Mouse (Mus musculus) limb, embryonic 13.5 days (tissue): ENCODE results near the gene Traf3. TPM values are rescaled to one million over a fixed set of nuclear protein-coding genes. Genes with fewer than 3 reads are reported as not detected.

Experiments used
- ATAC-seq: fragments of 200-750 bp; cut with Nextera tagmentation; 2 replicates; pipeline ENCODE4 v1.8.0; 2017; ENCODE audit warnings: low read depth, moderate number of reproducible peaks, moderate TSS enrichment; ENCODE audit not compliant: low FRiP score
- H3K27ac ChIP-seq: fragments of 300-500 bp; sonication (generic); 2 replicates; pipeline ENCODE4 v1.5.1; 2015; ENCODE audit warnings: inconsistent platforms, mild to moderate bottlenecking, moderate library complexity
- H3K27me3 ChIP-seq: fragments of 300-500 bp; sonication (generic); 2 replicates; pipeline ENCODE4 v1.6.1; 2015; ENCODE audit warnings: mild to moderate bottlenecking, inconsistent platforms
- H3K36me3 ChIP-seq: fragments of 300-500 bp; sonication (generic); 2 replicates; pipeline ENCODE4 v1.6.1; 2015; ENCODE audit warnings: inconsistent platforms, mild to moderate bottlenecking, moderate library complexity
- H3K4me1 ChIP-seq: fragments of 300-500 bp; sonication (generic); 2 replicates; pipeline ENCODE4 v1.6.1; 2015; ENCODE audit warnings: inconsistent platforms
- H3K4me2 ChIP-seq: fragments of 300-500 bp; sonication (generic); replicated peaks from 2 replicates; pipeline ENCODE4 v1.6.1; 2015; ENCODE audit warnings: inconsistent platforms, mild to moderate bottlenecking, moderate library complexity
- H3K4me3 ChIP-seq: fragments of 300-500 bp; sonication (generic); 2 replicates; pipeline ENCODE4 v1.5.1; 2015; ENCODE audit warnings: moderate library complexity, mild to moderate bottlenecking, inconsistent platforms
- H3K9ac ChIP-seq: fragments of 300-500 bp; sonication (generic); 2 replicates; pipeline ENCODE4 v1.6.1; 2015; ENCODE audit warnings: mild to moderate bottlenecking, inconsistent platforms
- H3K9me3 ChIP-seq: fragments of 300-500 bp; sonication (generic); 2 replicates; pipeline ENCODE4 v1.6.1; 2016; ENCODE audit warnings: inconsistent platforms
- WGBS: fragments of 180-500 bp; shearing (Covaris S2); methylation state at CpG from one replicate; pipeline ENCODE4 v1.1.7; 2015; 5-methylcytosine and 5-hydroxymethylcytosine counted together
- polyA plus RNA-seq: library from polyadenylated mRNA; unstranded; fragments of >200 nt; fragmentation: Nextera tagmentation; extraction: Ambion mirVana; gene quantifications from 2 replicates; pipeline ENCODE4 v1.2.1, GENCODE M21; 2015

Traf3 gene
- polyA plus RNA-seq, 1 experiment from 2014 or later = 11.2 TPM

GRCm38 (mm10) chr12:111182378-111182777, 16.2 kb downstream of the Traf3 start:
- no peak for ATAC-seq
- Histone ChIP-seq H3K27me3 (no peaks in the 10 kb centered on the region), H3K36me3 (no peaks in the 10 kb centered on the region)

GRCm38 (mm10) chr12:111184476-111184875, 18.3 kb downstream of the Traf3 start, which contains the start of gene 4930595D18Rik:
4930595D18Rik (minus strand) TSS chr12:111184491.
- no peak within 1 kb of the TSS for H3K27ac ChIP-seq
- WGBS = 79% methylated on average over 5 of the region's 5 CpGs

More at GRCm38 (mm10) chr12:111182378-111182777, 16.2 kb downstream of the Traf3 start:
- no peak overlapping the region for H3K4me2 ChIP-seq
- no peak overlapping the region for H3K9ac ChIP-seq
- no peaks in the 10 kb centered on the region; the same call in 1 of the 2 replicates for H3K4me1 ChIP-seq
- H3K9me3 ChIP-seq = no peaks in the 10 kb centered on the region
- no peak overlapping the region for H3K4me3 ChIP-seq
- H3K27ac ChIP-seq = no peak overlapping the region
- 95% methylated on average over 6 of the region's 6 CpGs for WGBS

GRCm38 (mm10) chr12:111186986-111187385, 20.8 kb downstream of the Traf3 start:
- H3K27me3 ChIP-seq = no peaks in the 10 kb centered on the region
- no peak for ATAC-seq

More at GRCm38 (mm10) chr12:111184476-111184875, 18.3 kb downstream of the Traf3 start, which contains the start of gene 4930595D18Rik:
- ATAC-seq = no peak
- Histone ChIP-seq H3K9ac (no peak within 1 kb of the TSS), H3K27me3 (no peaks in the 10 kb centered on the region), H3K4me2 (no peak within 1 kb of the TSS), H3K4me1 (no peaks in the 10 kb centered on the region; the same call in 1 of the 2 replicates), H3K9me3 (no peaks in the 10 kb centered on the region), H3K4me3 (no peak within 1 kb of the TSS), H3K36me3 (no peaks in the 10 kb centered on the region)

GRCm38 (mm10) chr12:111188295-111188694, 22.1 kb downstream of the Traf3 start:
- no peak for ATAC-seq
- Histone ChIP-seq H3K27ac (no peak overlapping the region), H3K9me3 (no peaks in the 10 kb centered on the region), H3K36me3 (no peaks in the 10 kb centered on the region), H3K4me2 (no peak overlapping the region), H3K27me3 (no peaks in the 10 kb centered on the region), H3K4me1 (peaks cover 19% of the 10 kb centered on the region), H3K9ac (no peak overlapping the region), H3K4me3 (no peak overlapping the region)
- 89% methylated on average over 4 of the region's 4 CpGs for WGBS

More at GRCm38 (mm10) chr12:111186986-111187385, 20.8 kb downstream of the Traf3 start:
- no peak overlapping the region for H3K27ac ChIP-seq
- no peaks in the 10 kb centered on the region for H3K36me3 ChIP-seq
- no peaks in the 10 kb centered on the region for H3K9me3 ChIP-seq
- H3K4me2 ChIP-seq = no peak overlapping the region
- no peak overlapping the region for H3K9ac ChIP-seq
- H3K4me3 ChIP-seq = no peak overlapping the region
- peaks cover 12% of the 10 kb centered on the region for H3K4me1 ChIP-seq
- 89% methylated on average over 3 of the region's 3 CpGs for WGBS

- WGBS = 69% methylated on average over 5 of the region's 5 CpGs
- H3K9me3 ChIP-seq = no peaks in the 10 kb centered on the region
- H3K4me3 ChIP-seq = no peak overlapping the region
- H3K27me3 ChIP-seq = no peaks in the 10 kb centered on the region
- H3K9ac ChIP-seq = no peak overlapping the region
- H3K36me3 ChIP-seq = no peaks in the 10 kb centered on the region
- no peak for ATAC-seq
- H3K4me1 ChIP-seq = peaks cover 27% of the 10 kb centered on the region
- H3K4me2 ChIP-seq = no peak overlapping the region
- H3K27ac ChIP-seq = no peak overlapping the region
These were observed 24.2 kb downstream of the Traf3 start for GRCm38 (mm10) chr12:111190355-111190754.

GRCm38 (mm10) chr12:111190891-111191290, 24.7 kb downstream of the Traf3 start:
- Histone ChIP-seq H3K4me2 (no peak overlapping the region), H3K4me3 (no peak overlapping the region), H3K9ac (no peak overlapping the region), H3K36me3 (no peaks in the 10 kb centered on the region), H3K9me3 (no peaks in the 10 kb centered on the region), H3K27me3 (no peaks in the 10 kb centered on the region), H3K4me1 (peaks cover 27% of the 10 kb centered on the region), H3K27ac (no peak overlapping the region)
- ATAC-seq = no peak
- WGBS = 77% methylated on average over 2 of the region's 2 CpGs

GRCm38 (mm10) chr12:111192777-111193176, 26.6 kb downstream of the Traf3 start:
- Histone ChIP-seq H3K4me3 (no peak overlapping the region), H3K36me3 (no peaks in the 10 kb centered on the region), H3K27me3 (no peaks in the 10 kb centered on the region), H3K4me2 (no peak overlapping the region), H3K9ac (no peak overlapping the region), H3K27ac (no peak overlapping the region), H3K4me1 (peaks cover 27% of the 10 kb centered on the region), H3K9me3 (no peaks in the 10 kb centered on the region)
- WGBS = 75% methylated on average over 6 of the region's 6 CpGs
- no peak for ATAC-seq

- Histone ChIP-seq H3K27ac (no peak overlapping the region; the same call in 1 of the 2 replicates), H3K36me3 (no peaks in the 10 kb centered on the region), H3K4me2 (no peak overlapping the region), H3K9ac (no peak overlapping the region), H3K27me3 (no peaks in the 10 kb centered on the region), H3K4me3 (no peak overlapping the region), H3K4me1 (peaks cover 27% of the 10 kb centered on the region), H3K9me3 (no peaks in the 10 kb centered on the region)
- 65% methylated on average over 9 of the region's 9 CpGs for WGBS
- ATAC-seq = no peak
These were observed 27.2 kb downstream of the Traf3 start for GRCm38 (mm10) chr12:111193331-111193730.

GRCm38 (mm10) chr12:111196548-111196947, 30.4 kb downstream of the Traf3 start:
- WGBS = 71% methylated on average over 4 of the region's 4 CpGs
- no peaks in the 10 kb centered on the region for H3K36me3 ChIP-seq
- no peak overlapping the region for H3K27ac ChIP-seq
- peaks cover 16% of the 10 kb centered on the region for H3K4me1 ChIP-seq
- H3K9ac ChIP-seq = no peak overlapping the region
- no peak overlapping the region for H3K4me2 ChIP-seq
- no peak for ATAC-seq
- no peaks in the 10 kb centered on the region for H3K27me3 ChIP-seq
- H3K9me3 ChIP-seq = no peaks in the 10 kb centered on the region
- no peak overlapping the region for H3K4me3 ChIP-seq

- WGBS = 63% methylated on average over 10 of the region's 10 CpGs
- Histone ChIP-seq H3K27me3 (no peaks in the 10 kb centered on the region), H3K4me2 (no peak overlapping the region), H3K9ac (no peak overlapping the region), H3K27ac (0 out of 2 replicates have a peak overlapping the region, but pooled peaks have one; percentile 29), H3K9me3 (no peaks in the 10 kb centered on the region), H3K4me3 (no peak overlapping the region), H3K36me3 (no peaks in the 10 kb centered on the region), H3K4me1 (0 out of 2 replicates have a peak, but pooled peaks cover 7% of the 10 kb centered on the region)
- no peak for ATAC-seq
These were observed 36.9 kb downstream of the Traf3 start for GRCm38 (mm10) chr12:111203076-111203475.

- H3K27ac ChIP-seq = no peak overlapping the region
- no peaks in the 10 kb centered on the region for H3K27me3 ChIP-seq
- 84% methylated on average over 3 of the region's 3 CpGs for WGBS
- no peaks in the 10 kb centered on the region for H3K36me3 ChIP-seq
- no peak for ATAC-seq
- no peaks in the 10 kb centered on the region for H3K9me3 ChIP-seq
- no peak overlapping the region for H3K4me3 ChIP-seq
- H3K4me2 ChIP-seq = no peak overlapping the region
- 0 out of 2 replicates have a peak, but pooled peaks cover 7% of the 10 kb centered on the region for H3K4me1 ChIP-seq
- H3K9ac ChIP-seq = no peak overlapping the region
These were observed 37.8 kb downstream of the Traf3 start for GRCm38 (mm10) chr12:111203945-111204344.

- H3K9me3 ChIP-seq = no peaks in the 10 kb centered on the region
- ATAC-seq = no peak
- H3K4me3 ChIP-seq = no peak overlapping the region
- H3K36me3 ChIP-seq = no peaks in the 10 kb centered on the region
- H3K4me2 ChIP-seq = no peak overlapping the region
- H3K27ac ChIP-seq = no peak overlapping the region
- H3K9ac ChIP-seq = no peak overlapping the region
- H3K4me1 ChIP-seq = peaks cover 26% of the 10 kb centered on the region
- WGBS = 83% methylated on average over 3 of the region's 3 CpGs
- H3K27me3 ChIP-seq = no peaks in the 10 kb centered on the region
These were observed 41.5 kb downstream of the Traf3 start for GRCm38 (mm10) chr12:111207641-111208040.

- Histone ChIP-seq H3K9ac (no peak overlapping the region), H3K4me1 (peaks cover 23% of the 10 kb centered on the region), H3K4me3 (no peak overlapping the region), H3K4me2 (no peak overlapping the region), H3K27ac (no peak overlapping the region), H3K9me3 (no peaks in the 10 kb centered on the region), H3K36me3 (no peaks in the 10 kb centered on the region), H3K27me3 (no peaks in the 10 kb centered on the region)
- WGBS = 71% methylated on average over 5 of the region's 5 CpGs
- ATAC-seq = no peak
These were observed 45.6 kb downstream of the Traf3 start for GRCm38 (mm10) chr12:111211729-111212128.
